Mouse (Mus musculus) cerebellum, adult 2 months (tissue): ENCODE measurements around the gene Grik4.

Experiments used
- CTCF ChIP-seq: fragments of 200-500 bp; IDR thresholded peaks from 2 replicates; pipeline ENCODE4 v1.5.1; 2011; ENCODE audit warnings: low read depth, mild to moderate bottlenecking, control low read depth, low read length, moderate library complexity, borderline replicate concordance; ENCODE audit not compliant: insufficient read depth
- POLR2A ChIP-seq: fragments of 200-500 bp; IDR thresholded peaks from 2 replicates; pipeline ENCODE4 v1.6.1; 2011; ENCODE audit warnings: low read length, control low read depth, borderline replicate concordance; ENCODE audit not compliant: insufficient read depth

DNA sequence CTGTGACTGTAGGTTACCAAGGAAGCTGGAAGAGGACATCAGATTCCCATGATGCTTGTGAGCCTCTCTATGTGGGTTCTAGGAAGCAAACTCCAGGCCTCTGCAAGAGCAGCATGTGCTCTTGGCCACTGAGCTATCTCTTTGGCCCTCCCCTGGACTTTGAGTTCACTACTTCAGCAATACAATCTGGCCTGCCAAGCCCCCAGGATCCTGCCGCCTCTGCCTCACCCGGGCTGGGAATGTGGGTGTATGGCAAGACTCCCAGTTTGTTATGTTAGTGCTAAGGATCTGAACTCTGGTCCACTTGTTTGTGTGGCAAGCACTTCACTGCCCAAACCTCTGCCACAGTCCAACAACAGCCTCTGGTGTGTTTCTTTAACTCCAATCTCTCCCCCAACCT lies 193.1 kb downstream of the Grik4 start:
- TF ChIP-seq POLR2A = no peak
- TF ChIP-seq CTCF = no peak
